Mouse (Mus musculus) liver, embryonic 13.5 days (tissue): ENCODE data around the gene Col5a3. TPM values are rescaled to one million over a fixed set of nuclear protein-coding genes. Genes with fewer than 3 reads are reported as not detected.
A peak's percentile ranks its signal among the peaks of the same experiment; 100 is the strongest.

ENCODE experiments used
- ATAC-seq: fragments of 200-750 bp; cut with Nextera tagmentation; 2 replicates; pipeline ENCODE4 v1.8.0; 2017; ENCODE audit warnings: low read depth, mild to moderate bottlenecking, moderate number of reproducible peaks, moderate library complexity
- DNase-seq: peaks from one replicate; pipeline ENCODE4 v3.0.0; 2022
- H3K27ac ChIP-seq: fragments of 300-500 bp; sonication (generic); 2 replicates; pipeline ENCODE4 v1.5.1; 2015; ENCODE audit warnings: moderate library complexity, mild to moderate bottlenecking, inconsistent platforms
- H3K27me3 ChIP-seq: fragments of 300-500 bp; sonication (generic); 2 replicates; pipeline ENCODE4 v1.6.1; 2015; ENCODE audit warnings: mild to moderate bottlenecking, inconsistent platforms
- H3K36me3 ChIP-seq: fragments of 300-500 bp; sonication (generic); 2 replicates; pipeline ENCODE4 v1.6.1; 2015; ENCODE audit warnings: mild to moderate bottlenecking, inconsistent platforms
- H3K4me1 ChIP-seq: fragments of 300-500 bp; sonication (generic); replicated peaks from 2 replicates; pipeline ENCODE4 v1.6.1; 2015; ENCODE audit warnings: inconsistent platforms
- H3K4me2 ChIP-seq: fragments of 300-500 bp; sonication (generic); 2 replicates; pipeline ENCODE4 v1.6.1; 2015; ENCODE audit warnings: inconsistent platforms, mild to moderate bottlenecking, moderate library complexity
- H3K4me3 ChIP-seq: fragments of 300-500 bp; sonication (generic); replicated peaks from 2 replicates; pipeline ENCODE4 v1.5.1; 2015; ENCODE audit warnings: mild to moderate bottlenecking, inconsistent platforms
- H3K9ac ChIP-seq: fragments of 300-500 bp; sonication (generic); 2 replicates; pipeline ENCODE4 v1.6.1; 2015; ENCODE audit warnings: mild to moderate bottlenecking, inconsistent platforms
- H3K9me3 ChIP-seq: fragments of 300-500 bp; sonication (generic); replicated peaks from 2 replicates; pipeline ENCODE4 v1.6.1; 2016; ENCODE audit warnings: inconsistent platforms
- WGBS: fragments of 180-500 bp; shearing (Covaris S2); methylation state at CpG from one replicate; pipeline ENCODE4 v1.1.7; 2015; ENCODE audit not compliant: insufficient replicate concordance; 5-methylcytosine and 5-hydroxymethylcytosine counted together
- polyA plus RNA-seq: library from polyadenylated mRNA; unstranded; fragments of >200 nt; fragmentation: Nextera tagmentation; extraction: Ambion mirVana; gene quantifications from 2 replicates; pipeline ENCODE4 v1.2.1, GENCODE M21; 2015

Col5a3 gene
- polyA plus RNA-seq, 1 experiment from 2014 or later: 0.06 TPM

DNA sequence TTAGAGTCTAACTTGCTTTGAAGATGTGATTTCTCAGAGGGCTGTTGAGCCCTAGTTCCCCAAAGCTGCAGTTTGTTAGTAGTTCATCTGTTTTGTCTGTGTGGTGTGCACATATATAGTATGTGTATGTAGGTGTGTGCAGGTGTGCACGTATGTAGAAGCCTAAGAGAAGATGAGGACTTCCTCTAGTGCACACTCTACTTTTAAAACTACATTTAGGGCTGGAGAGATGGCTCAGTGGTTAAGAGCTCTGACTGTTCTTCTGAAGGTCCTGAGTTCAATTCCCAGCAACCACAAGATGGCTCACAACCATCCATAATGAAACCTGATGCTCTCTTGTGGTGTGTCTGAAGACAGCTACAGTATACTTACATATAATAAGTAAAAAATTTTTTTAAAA, 20.0 kb upstream of the Col5a3 start:
- no peak overlapping the region for H3K4me2 ChIP-seq
- H3K36me3 ChIP-seq: no peaks in the 10 kb centered on the region
- H3K4me3 ChIP-seq: no peak overlapping the region
- ATAC-seq (no peak), DNase-seq (no peak)
- H3K9ac ChIP-seq: no peak overlapping the region
- WGBS: 36% methylated on average over 1 of the region's 1 CpGs
- no peaks in the 10 kb centered on the region for H3K4me1 ChIP-seq
- H3K27ac ChIP-seq: no peak overlapping the region
- H3K9me3 ChIP-seq: no peaks in the 10 kb centered on the region
- H3K27me3 ChIP-seq: peaks cover 19% of the 10 kb centered on the region; the same call in 1 of the 2 replicates

DNA sequence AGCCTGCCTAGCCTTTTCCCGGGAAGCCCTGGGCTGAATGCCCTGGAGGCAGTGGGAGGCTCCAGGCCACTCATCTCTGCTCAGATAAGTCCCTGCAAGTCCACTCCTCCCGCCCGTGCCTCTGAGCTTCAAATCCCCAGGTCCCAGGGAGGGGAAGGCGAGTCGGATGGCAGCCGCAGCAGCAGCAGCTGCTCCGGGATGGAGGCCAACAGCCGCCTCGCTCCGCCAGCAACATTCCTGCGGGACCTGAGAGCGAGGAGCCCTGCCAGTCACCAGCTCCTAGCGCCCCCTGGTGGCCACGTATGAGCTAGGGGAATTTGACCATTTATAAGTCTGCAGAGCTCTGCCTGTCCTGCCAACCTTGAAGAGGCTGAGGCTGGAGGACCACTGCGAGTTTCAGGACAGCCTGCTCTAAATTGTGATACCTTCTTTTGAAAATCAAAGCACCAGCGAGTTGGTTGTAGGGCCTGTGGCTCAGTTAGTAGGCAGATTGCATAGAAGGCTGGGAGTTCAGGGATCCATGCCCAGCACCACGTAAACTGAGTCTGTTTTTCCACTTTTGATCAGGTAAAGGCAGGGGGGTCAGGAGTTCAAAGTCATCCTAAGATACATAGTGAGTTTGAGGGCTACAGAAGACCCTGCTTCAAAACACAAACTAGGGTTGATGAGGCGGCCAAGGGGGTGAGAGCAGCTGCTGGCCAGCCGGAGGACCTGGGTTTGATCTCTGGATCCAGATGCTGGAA, 16.2 kb upstream of the Col5a3 start:
- Histone ChIP-seq H3K4me2 (no peak overlapping the region), H3K27ac (no peak overlapping the region), H3K4me1 (no peaks in the 10 kb centered on the region), H3K36me3 (no peaks in the 10 kb centered on the region), H3K4me3 (no peak overlapping the region), H3K27me3 (peaks cover 20% of the 10 kb centered on the region; the same call in 1 of the 2 replicates), H3K9ac (no peak overlapping the region), H3K9me3 (no peaks in the 10 kb centered on the region)
- WGBS: 17% methylated on average over 19 of the region's 19 CpGs
- ATAC-seq: peak; percentile 47; the same call in 1 of the 2 replicates
- peak; percentile 50 for DNase-seq

DNA sequence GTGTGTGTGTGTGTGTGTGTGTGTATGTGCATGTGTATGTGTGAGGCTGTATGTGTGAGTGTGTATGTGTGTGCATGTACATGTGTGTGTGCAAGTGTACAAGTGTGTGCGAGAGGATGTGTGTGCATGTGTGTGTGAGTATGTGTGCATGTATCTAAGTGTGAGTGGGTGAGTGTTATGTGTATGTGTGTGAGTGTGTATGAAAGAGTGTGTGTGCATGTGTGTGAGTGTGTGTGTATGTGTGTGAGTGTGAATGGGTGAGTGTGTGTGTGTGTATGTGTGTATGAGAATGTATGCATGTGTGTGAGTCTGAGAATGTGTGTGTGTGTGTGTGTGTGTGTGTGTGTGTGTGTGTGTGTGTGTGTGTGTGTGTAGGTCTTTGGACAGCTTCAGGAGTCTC, 13.3 kb upstream of the Col5a3 start:
- no peaks in the 10 kb centered on the region for H3K36me3 ChIP-seq
- H3K27me3 ChIP-seq: peaks cover 20% of the 10 kb centered on the region; the same call in 1 of the 2 replicates
- DNase-seq (no peak), ATAC-seq (no peak)
- no peak overlapping the region for H3K4me3 ChIP-seq
- H3K27ac ChIP-seq: no peak overlapping the region
- 68% methylated on average over 1 of the region's 1 CpGs for WGBS
- H3K4me1 ChIP-seq: no peaks in the 10 kb centered on the region
- H3K9ac ChIP-seq: no peak overlapping the region
- no peak overlapping the region for H3K4me2 ChIP-seq
- H3K9me3 ChIP-seq: no peaks in the 10 kb centered on the region

- Histone ChIP-seq H3K9ac (no peak overlapping the region), H3K27ac (no peak overlapping the region), H3K9me3 (no peaks in the 10 kb centered on the region), H3K27me3 (peaks cover 8% of the 10 kb centered on the region; the same call in 1 of the 2 replicates), H3K36me3 (no peaks in the 10 kb centered on the region), H3K4me2 (no peak overlapping the region), H3K4me1 (no peaks in the 10 kb centered on the region), H3K4me3 (no peak overlapping the region)
- WGBS: 50% methylated on average over 5 of the region's 5 CpGs
- ATAC-seq: no peak
- DNase-seq: no peak
These were observed 10.9 kb upstream of the Col5a3 start for GRCm38 (mm10) chr9:20825781-20826180.

GRCm38 (mm10) chr9:20822821-20823220, 8.0 kb upstream of the Col5a3 start:
- Histone ChIP-seq H3K36me3 (no peaks in the 10 kb centered on the region), H3K9ac (no peak overlapping the region), H3K4me2 (no peak overlapping the region), H3K4me3 (no peak overlapping the region), H3K27ac (no peak overlapping the region), H3K9me3 (no peaks in the 10 kb centered on the region), H3K27me3 (no peaks in the 10 kb centered on the region), H3K4me1 (no peaks in the 10 kb centered on the region)
- no peak for DNase-seq
- no peak for ATAC-seq
- 50% methylated on average over 3 of the region's 3 CpGs for WGBS

DNA sequence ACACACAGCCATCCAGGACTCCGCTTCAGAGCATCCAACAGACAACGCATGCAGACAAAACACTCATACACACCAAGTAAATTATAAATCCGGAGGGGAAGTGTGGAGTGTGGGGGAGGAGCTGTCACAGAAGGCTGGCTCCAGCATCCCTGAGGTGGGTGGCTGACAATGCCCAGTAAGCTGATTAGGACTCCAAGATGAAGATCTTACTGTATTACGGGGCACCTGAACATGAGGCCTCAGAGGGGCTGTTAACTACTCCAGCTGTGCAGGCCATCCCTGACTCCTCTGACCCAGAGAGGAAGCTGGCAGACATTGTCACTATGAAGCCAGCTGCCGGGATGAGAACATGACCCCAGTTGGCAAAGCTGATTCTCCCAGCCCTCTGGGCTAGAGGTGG, 5.1 kb upstream of the Col5a3 start:
- WGBS: 67% methylated on average over 5 of the region's 5 CpGs
- H3K4me2 ChIP-seq: no peak overlapping the region
- no peak overlapping the region for H3K4me3 ChIP-seq
- no peaks in the 10 kb centered on the region for H3K9me3 ChIP-seq
- no peak for DNase-seq
- no peak overlapping the region for H3K9ac ChIP-seq
- no peak for ATAC-seq
- no peak overlapping the region for H3K27ac ChIP-seq
- peaks cover 2% of the 10 kb centered on the region for H3K4me1 ChIP-seq
- H3K27me3 ChIP-seq: peaks cover 13% of the 10 kb centered on the region
- no peaks in the 10 kb centered on the region for H3K36me3 ChIP-seq

DNA sequence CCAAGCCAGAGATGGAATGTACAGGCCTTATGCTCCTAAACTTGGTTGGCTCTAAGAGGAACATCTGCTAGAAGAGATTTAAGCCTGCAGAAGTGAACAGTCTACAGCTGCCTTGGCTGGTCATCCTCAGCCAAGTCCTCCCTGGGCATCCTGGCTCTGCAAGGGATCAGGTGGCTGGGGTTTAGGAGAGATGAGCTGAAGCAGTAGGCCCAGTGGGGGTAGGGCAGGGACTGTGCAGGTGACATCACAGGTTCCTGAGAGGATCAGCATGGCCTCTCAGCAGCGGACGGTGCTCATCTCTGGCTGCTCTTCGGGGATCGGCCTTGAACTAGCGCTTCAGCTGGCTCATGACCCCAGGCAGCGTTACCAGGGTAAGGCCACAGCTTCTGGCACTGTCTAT, 3.4 kb upstream of the Col5a3 start, which contains the start of gene Rdh8:
TSS of gene Rdh8 (plus strand) at position 268 of the 400 bp plus-strand sequence.
- Histone ChIP-seq H3K4me2 (no peak within 1 kb of the TSS), H3K4me3 (no peak within 1 kb of the TSS)
- WGBS: 60% methylated on average over 6 of the region's 6 CpGs

GRCm38 (mm10) chr9:20812537-20813271, 2.2 kb downstream of the Col5a3 start:
- H3K4me3 ChIP-seq: no peak overlapping the region
- ATAC-seq (no peak), DNase-seq (peak; percentile 16)
- H3K9me3 ChIP-seq: no peaks in the 10 kb centered on the region
- H3K27ac ChIP-seq: no peak overlapping the region
- no peaks in the 10 kb centered on the region for H3K36me3 ChIP-seq
- H3K4me2 ChIP-seq: no peak overlapping the region
- peaks cover 53% of the 10 kb centered on the region for H3K27me3 ChIP-seq
- H3K9ac ChIP-seq: no peak overlapping the region
- WGBS: 11% methylated on average over 19 of the region's 19 CpGs
- H3K4me1 ChIP-seq: peaks cover 14% of the 10 kb centered on the region

More for the DNA sequence above, 3.4 kb upstream of the Col5a3 start, which contains the start of gene Rdh8:
- DNase-seq (no peak), ATAC-seq (no peak)
- no peaks in the 10 kb centered on the region for H3K36me3 ChIP-seq
- H3K9me3 ChIP-seq: no peaks in the 10 kb centered on the region
- H3K27ac ChIP-seq: no peak within 1 kb of the TSS
- no peak within 1 kb of the TSS for H3K9ac ChIP-seq
- H3K4me1 ChIP-seq: peaks cover 8% of the 10 kb centered on the region
- H3K27me3 ChIP-seq: peaks cover 30% of the 10 kb centered on the region

DNA sequence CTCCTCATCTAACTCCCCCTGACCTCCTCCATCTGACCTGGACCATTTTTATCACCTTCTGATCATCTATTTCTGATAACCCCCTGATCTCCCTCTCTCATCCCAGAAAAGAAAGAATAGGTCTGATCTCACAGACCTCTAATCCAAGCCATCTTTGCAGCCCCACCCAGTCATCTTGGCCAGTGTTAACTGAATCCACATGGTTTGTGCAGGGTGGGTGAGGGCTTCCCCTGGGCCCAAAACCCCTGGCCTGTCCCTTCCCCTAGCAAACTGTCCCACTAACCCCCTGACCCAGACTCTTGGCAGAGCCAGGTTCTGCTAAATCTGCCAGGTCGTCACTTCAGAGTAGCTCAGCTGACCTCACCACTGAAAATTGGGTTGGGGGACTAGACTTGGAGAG, 4.1 kb downstream of the Col5a3 start:
- H3K27me3 ChIP-seq: peaks cover 52% of the 10 kb centered on the region
- ATAC-seq: no peak
- 45% methylated on average over 1 of the region's 1 CpGs for WGBS
- H3K4me1 ChIP-seq: peaks cover 14% of the 10 kb centered on the region
- H3K9ac ChIP-seq: no peak overlapping the region
- no peaks in the 10 kb centered on the region for H3K9me3 ChIP-seq
- no peak overlapping the region for H3K4me3 ChIP-seq
- no peaks in the 10 kb centered on the region for H3K36me3 ChIP-seq
- H3K27ac ChIP-seq: no peak overlapping the region
- H3K4me2 ChIP-seq: no peak overlapping the region
- no peak for DNase-seq

GRCm38 (mm10) chr9:20810271-20810670, 4.6 kb downstream of the Col5a3 start:
- H3K9me3 ChIP-seq: no peaks in the 10 kb centered on the region
- DNase-seq (no peak), ATAC-seq (no peak)
- peaks cover 14% of the 10 kb centered on the region for H3K4me1 ChIP-seq
- H3K36me3 ChIP-seq: no peaks in the 10 kb centered on the region
- H3K27me3 ChIP-seq: peaks cover 49% of the 10 kb centered on the region
- H3K27ac ChIP-seq: no peak overlapping the region
- 28% methylated on average over 4 of the region's 4 CpGs for WGBS
- H3K4me3 ChIP-seq: no peak overlapping the region
- no peak overlapping the region for H3K9ac ChIP-seq
- H3K4me2 ChIP-seq: no peak overlapping the region

DNA sequence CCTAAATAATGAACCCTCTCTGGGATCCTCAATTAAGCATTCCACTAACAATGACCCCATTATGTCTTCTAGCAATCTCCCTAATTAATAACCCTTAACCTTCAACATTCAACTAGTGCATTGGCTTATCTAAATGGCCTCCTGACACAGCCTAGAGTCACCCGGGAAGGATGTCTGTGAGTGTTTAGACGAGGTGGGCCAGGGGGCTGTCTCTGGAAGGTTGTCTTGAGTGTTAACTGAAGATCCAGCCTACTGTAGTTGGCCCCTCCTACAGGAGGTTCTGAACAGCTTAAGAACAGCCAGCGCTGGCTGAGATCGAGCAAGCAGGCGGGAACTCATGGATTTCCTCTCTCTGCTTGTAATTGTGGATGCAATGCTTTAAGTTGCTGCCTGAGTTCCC, 9.2 kb downstream of the Col5a3 start:
- no peak overlapping the region for H3K4me3 ChIP-seq
- H3K9me3 ChIP-seq: no peaks in the 10 kb centered on the region
- H3K27ac ChIP-seq: no peak overlapping the region
- peaks cover 15% of the 10 kb centered on the region; the same call in 1 of the 2 replicates for H3K27me3 ChIP-seq
- no peak overlapping the region for H3K4me2 ChIP-seq
- DNase-seq (no peak), ATAC-seq (no peak)
- no peaks in the 10 kb centered on the region for H3K36me3 ChIP-seq
- H3K4me1 ChIP-seq: peaks cover 3% of the 10 kb centered on the region; the same call in 1 of the 2 replicates
- WGBS: 42% methylated on average over 5 of the region's 5 CpGs
- H3K9ac ChIP-seq: no peak overlapping the region
